Mouse (Mus musculus) spleen, adult 2 months (tissue): ENCODE results near the gene Cmas.

Source experiments
- CTCF ChIP-seq: fragments of 200-500 bp; IDR thresholded peaks from 2 replicates; pipeline ENCODE4 v1.5.1; 2011; ENCODE audit warnings: mild to moderate bottlenecking, inconsistent platforms; ENCODE audit not compliant: insufficient read depth, insufficient read length, insufficient replicate concordance; ENCODE audit errors: extremely low read depth
- POLR2A ChIP-seq: fragments of 200-500 bp; IDR thresholded peaks from 2 replicates; pipeline ENCODE4 v1.6.1; 2011; ENCODE audit warnings: low read depth, low read length, inconsistent platforms

DNA sequence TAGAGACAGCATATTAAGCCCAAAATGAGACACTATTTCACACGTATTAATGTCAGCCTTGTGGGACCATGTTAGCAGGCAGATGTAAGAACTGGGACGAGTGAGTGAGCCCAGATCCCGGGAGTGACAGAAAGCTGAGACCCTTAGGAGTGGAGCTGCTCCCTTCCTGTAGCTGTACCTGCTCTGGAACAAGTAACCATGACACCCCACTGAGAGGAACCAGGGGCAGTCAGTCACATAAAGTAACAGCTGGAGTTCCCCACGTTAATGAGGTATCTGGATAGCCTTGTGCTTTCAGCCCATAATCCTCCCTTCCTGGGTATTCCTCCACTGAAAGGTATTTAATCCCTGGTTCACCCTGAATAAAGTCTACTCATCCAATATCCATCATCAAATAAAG lies 13.3 kb upstream of the Cmas start:
- TF ChIP-seq POLR2A (no peak), CTCF (no peak)
